Mouse (Mus musculus): ENCODE measurements around the gene Slc13a1. TPM values are rescaled to one million over a fixed set of nuclear protein-coding genes. Genes with fewer than 3 reads are reported as not detected.

Slc13a1 gene
- polyA plus RNA-seq, 1 experiment from 2014 or later: 0.09 TPM

GRCm38 (mm10) chr6:24054086-24054710, 113.7 kb downstream of the Slc13a1 start:
- no peak overlapping the region for H3K4me3 ChIP-seq (ENCODE audit: low read depth, low read length)
- WGBS: 92% methylated on average over 9 of the region's 9 CpGs
- H3K9ac ChIP-seq (ENCODE audit: low read length): no peak overlapping the region
- no peaks in the 10 kb centered on the region for H3K27me3 ChIP-seq (replicated peaks; ENCODE audit: control insufficient read depth, insufficient read depth, low read length)
- no peak for ATAC-seq
- H3K36me3 ChIP-seq (ENCODE audit: control insufficient read depth, insufficient read depth, low read length): no peaks in the 10 kb centered on the region
- H3K9me3 ChIP-seq (replicated peaks; ENCODE audit: control insufficient read depth, low read length): no peaks in the 10 kb centered on the region
- H3K4me2 ChIP-seq (ENCODE audit: low read length): no peak overlapping the region
- H3K4me1 ChIP-seq (ENCODE audit: control insufficient read depth, insufficient read depth, low read length): no peaks in the 10 kb centered on the region
- no peak overlapping the region for H3K27ac ChIP-seq (ENCODE audit: low read depth, low read length)
- no peak for DNase-seq (ENCODE audit: low spot score)

- H3K4me2 ChIP-seq (ENCODE audit: low read length): no peak overlapping the region
These were observed 120.7 kb downstream of the Slc13a1 start for GRCm38 (mm10) chr6:24047014-24047770.

GRCm38 (mm10) chr6:24043496-24043895, 124.4 kb downstream of the Slc13a1 start:
- H3K27me3 ChIP-seq (replicated peaks; ENCODE audit: control insufficient read depth, insufficient read depth, low read length): no peaks in the 10 kb centered on the region
- H3K36me3 ChIP-seq (ENCODE audit: control insufficient read depth, insufficient read depth, low read length): no peaks in the 10 kb centered on the region
- ATAC-seq: no peak
- no peak overlapping the region for H3K4me3 ChIP-seq (ENCODE audit: low read depth, low read length)
- no peak for DNase-seq (ENCODE audit: low spot score)
- H3K27ac ChIP-seq (ENCODE audit: low read depth, low read length): no peak overlapping the region
- no peaks in the 10 kb centered on the region for H3K9me3 ChIP-seq (replicated peaks; ENCODE audit: control insufficient read depth, low read length)
- no peaks in the 10 kb centered on the region for H3K4me1 ChIP-seq (ENCODE audit: control insufficient read depth, insufficient read depth, low read length)
- H3K4me2 ChIP-seq (ENCODE audit: low read length): no peak overlapping the region
- H3K9ac ChIP-seq (ENCODE audit: low read length): no peak overlapping the region

More at GRCm38 (mm10) chr6:24047014-24047770, 120.7 kb downstream of the Slc13a1 start:
- Histone ChIP-seq H3K27me3 (replicated peaks; ENCODE audit: control insufficient read depth, insufficient read depth, low read length) (no peaks in the 10 kb centered on the region), H3K4me1 (ENCODE audit: control insufficient read depth, insufficient read depth, low read length) (no peaks in the 10 kb centered on the region), H3K9me3 (replicated peaks; ENCODE audit: control insufficient read depth, low read length) (no peaks in the 10 kb centered on the region), H3K9ac (ENCODE audit: low read length) (no peak overlapping the region), H3K36me3 (ENCODE audit: control insufficient read depth, insufficient read depth, low read length) (no peaks in the 10 kb centered on the region), H3K27ac (ENCODE audit: low read depth, low read length) (no peak overlapping the region), H3K4me3 (ENCODE audit: low read depth, low read length) (no peak overlapping the region)
- 0 out of 2 replicates have a peak, but pooled peaks have one; percentile 32 for ATAC-seq
- WGBS: 48% methylated on average over 7 of the region's 7 CpGs
- peak; percentile 21 for DNase-seq (ENCODE audit: low spot score)

Small RNA genes lying within 50 kb of the gene (microRNA-seq; reads per million reads assigned to microRNA genes)
- gene Gm26386: not detected

Other genes starting within 250 kb of the Slc13a1 start
- not detected in 2 replicates for gene Tas2r118, start 198.0 kb downstream of the Slc13a1 start, polyA plus RNA-seq (2014; fragmentation: Nextera tagmentation; extraction: Ambion mirVana)